Mouse (Mus musculus) brain, embryonic 14.5 days (tissue): ENCODE measurements around the gene C2cd5. TPM values are rescaled to one million over a fixed set of nuclear protein-coding genes. Genes with fewer than 3 reads are reported as not detected.

Source experiments
- DNase-seq: peaks from one replicate; pipeline ENCODE4 v3.0.0-alpha.2; 2011; ENCODE audit warnings: low read depth
- CTCF ChIP-seq: fragments of 200-500 bp; IDR thresholded peaks from 2 replicates; pipeline ENCODE4 v1.5.1; 2012; ENCODE audit warnings: inconsistent platforms, mild to moderate bottlenecking, moderate library complexity, borderline replicate concordance; ENCODE audit not compliant: insufficient read depth, insufficient read length; ENCODE audit errors: extremely low read depth
- POLR2A ChIP-seq: fragments of 200-500 bp; IDR thresholded peaks from 2 replicates; pipeline ENCODE4 v1.6.1; 2012; ENCODE audit warnings: mild to moderate bottlenecking, inconsistent platforms, borderline replicate concordance; ENCODE audit not compliant: poor library complexity, insufficient read depth, insufficient read length, severe bottlenecking; ENCODE audit errors: extremely low read depth
- polyA plus RNA-seq: library from polyadenylated mRNA; depleted of rRNA; stranded (reverse); fragments of >200 nt; gene quantifications from 2 replicates; pipeline ENCODE4 v1.2.3, GENCODE M21; 2012

The C2cd5 gene
- polyA plus RNA-seq, 1 experiment = 93.5 TPM

- TF ChIP-seq POLR2A (no peak), CTCF (no peak)
- DNase-seq = no peak
Observed at GRCm38 (mm10) chr6:143084314-143085025, 15.5 kb downstream of the C2cd5 start.

- no peak for DNase-seq
- TF ChIP-seq POLR2A (no peak), CTCF (no peak)
Observed at GRCm38 (mm10) chr6:143081479-143082106, 18.3 kb downstream of the C2cd5 start.

DNA sequence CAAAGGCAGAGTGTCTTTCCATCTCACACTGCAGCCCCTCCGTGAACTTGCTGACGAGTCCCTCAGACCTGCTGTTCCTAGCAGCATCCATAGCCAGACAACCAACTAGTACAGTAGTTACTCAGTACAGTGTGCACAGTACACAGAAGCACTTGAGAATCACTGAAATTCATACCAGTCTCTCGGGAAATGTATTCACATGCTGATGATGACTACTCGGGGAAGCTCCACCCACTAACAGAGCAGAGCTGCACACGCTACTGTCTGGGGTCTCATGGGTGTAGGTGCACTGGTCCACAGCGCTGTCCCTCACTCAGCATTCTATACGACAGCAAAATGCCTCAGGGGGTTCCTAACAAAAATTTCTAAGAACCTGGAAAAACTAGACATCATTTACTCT is 19.2 kb downstream of the C2cd5 start:
- TF ChIP-seq POLR2A (no peak), CTCF (no peak)

GRCm38 (mm10) chr6:143079126-143079525 is 20.8 kb downstream of the C2cd5 start:
- TF ChIP-seq CTCF = no peak
- TF ChIP-seq POLR2A = no peak

More for the DNA sequence above, 19.2 kb downstream of the C2cd5 start:
- no peak for DNase-seq

DNA sequence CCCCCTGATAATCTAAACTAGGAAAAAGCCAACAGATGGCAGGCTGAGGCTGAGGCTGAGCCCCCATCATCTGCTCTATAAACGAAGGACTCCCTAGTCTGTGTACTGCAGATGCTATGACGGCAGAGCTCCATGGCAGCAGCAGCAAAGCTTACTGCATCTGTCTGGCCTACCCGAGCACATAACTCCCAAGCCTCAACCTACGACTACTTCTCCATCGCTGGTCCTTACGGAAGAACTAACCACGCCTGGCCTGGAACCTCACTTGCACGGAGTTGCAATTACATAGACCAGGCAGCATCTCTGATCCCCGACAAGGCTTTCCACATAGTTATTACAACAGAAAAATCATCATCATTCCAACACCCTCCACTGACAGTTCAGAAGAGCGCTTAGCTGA is 23.5 kb downstream of the C2cd5 start:
- DNase-seq = no peak
- TF ChIP-seq CTCF = no peak
- TF ChIP-seq POLR2A = no peak

More at GRCm38 (mm10) chr6:143079126-143079525, 20.8 kb downstream of the C2cd5 start:
- no peak for DNase-seq

DNA sequence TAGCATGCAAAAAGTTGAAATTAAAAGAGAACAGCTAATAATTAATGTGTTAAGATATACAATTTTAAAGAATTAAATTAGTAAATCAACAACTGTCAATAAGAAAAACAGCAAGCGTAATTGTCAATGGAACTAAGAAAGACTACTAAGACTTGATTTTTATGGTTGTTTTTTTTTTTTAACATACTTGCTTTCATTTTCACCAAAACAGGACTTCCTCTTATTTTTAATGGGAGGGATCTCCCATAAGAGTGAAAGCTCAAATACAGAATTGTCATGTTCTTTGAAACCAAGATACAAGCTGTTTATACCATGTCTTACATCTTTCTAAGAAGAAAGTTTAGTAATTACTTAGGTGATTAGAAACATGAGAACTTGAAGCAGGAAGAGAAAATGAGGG is 26.0 kb downstream of the C2cd5 start:
- TF ChIP-seq CTCF (no peak), POLR2A (no peak)

DNA sequence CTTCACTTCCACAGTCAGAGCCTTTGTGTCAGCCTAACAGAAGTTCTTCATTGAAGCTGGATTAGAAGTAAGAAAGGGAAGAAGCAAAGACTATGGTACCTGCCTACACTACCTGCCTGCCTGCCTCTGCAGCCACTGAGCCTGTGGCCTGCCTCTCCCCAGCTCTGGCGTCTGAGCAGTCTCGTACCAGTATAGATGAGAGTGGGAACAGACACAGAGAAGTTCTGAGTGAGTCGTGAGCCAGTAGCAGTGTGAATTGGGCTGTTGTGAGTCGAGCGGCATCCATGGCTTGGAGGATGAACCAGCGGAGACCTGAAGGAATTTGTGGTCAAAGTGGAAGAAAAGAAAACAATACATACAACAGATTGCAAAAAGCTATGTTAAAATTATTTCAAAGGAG is 26.5 kb downstream of the C2cd5 start:
- DNase-seq = no peak
- no peak for TF ChIP-seq CTCF

More for the DNA sequence above, 26.0 kb downstream of the C2cd5 start:
- no peak for DNase-seq

DNA sequence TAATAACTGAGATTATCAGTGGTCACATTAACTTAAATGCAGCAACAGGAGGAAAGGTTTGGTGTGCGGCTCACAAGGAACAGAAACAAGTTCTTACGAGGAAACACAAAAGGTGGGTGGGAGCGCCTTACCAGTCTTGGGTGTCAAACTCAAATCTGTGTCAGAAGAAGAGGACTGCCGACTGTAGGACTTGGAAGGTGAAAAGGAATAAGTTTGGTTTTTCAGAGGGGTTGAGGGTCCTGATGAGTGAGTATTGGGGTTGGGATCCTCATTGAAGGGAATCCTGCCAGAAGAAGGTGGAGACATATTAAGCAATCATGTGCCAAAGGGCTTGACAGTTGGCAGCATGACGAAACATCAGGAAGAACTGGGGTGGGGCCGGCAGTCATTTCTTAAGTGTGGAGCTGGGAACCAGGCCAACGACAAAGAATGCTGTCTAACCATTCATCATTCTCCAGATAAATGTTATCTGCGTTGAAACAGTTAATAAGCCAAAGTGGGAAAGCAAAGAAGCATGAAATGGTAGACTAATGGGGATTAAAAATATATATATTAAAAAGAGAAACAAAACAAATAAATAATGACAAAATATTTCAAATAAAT is 27.4 kb downstream of the C2cd5 start:
- DNase-seq = peak; percentile 13

GRCm38 (mm10) chr6:143070736-143071135 is 29.2 kb downstream of the C2cd5 start:
- no peak for TF ChIP-seq CTCF
- TF ChIP-seq POLR2A = no peak
- no peak for DNase-seq

More for the DNA sequence above, 27.4 kb downstream of the C2cd5 start:
- no peak for TF ChIP-seq CTCF
- TF ChIP-seq POLR2A = no peak

DNA sequence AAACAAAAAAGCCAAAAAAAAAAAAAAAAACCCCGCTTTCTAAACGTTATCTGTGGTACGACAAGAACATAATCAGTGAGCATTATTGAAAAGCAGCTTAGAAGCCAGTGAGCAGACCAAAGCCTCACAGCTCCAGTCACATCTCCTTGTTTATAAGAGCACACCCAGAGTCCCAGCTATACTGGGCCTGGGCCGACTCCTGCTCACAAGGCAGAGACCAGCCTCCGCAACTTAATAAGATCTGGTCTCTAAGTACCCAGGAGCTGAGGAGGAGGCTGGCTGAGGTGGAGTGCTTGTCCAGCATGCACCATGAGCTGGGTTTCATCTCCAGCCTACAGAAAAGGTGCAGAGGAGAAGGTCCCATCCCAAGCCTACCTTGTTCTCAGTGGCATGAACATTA is 29.9 kb downstream of the C2cd5 start:
- no peak for TF ChIP-seq CTCF
- TF ChIP-seq POLR2A = no peak
- DNase-seq = no peak

- DNase-seq = no peak
- TF ChIP-seq POLR2A = no peak
- TF ChIP-seq CTCF = no peak
Observed at GRCm38 (mm10) chr6:143069606-143070005, 30.3 kb downstream of the C2cd5 start.
